ENCODE assay signal across 13 mouse cellular contexts in the genomic region with DNA sequence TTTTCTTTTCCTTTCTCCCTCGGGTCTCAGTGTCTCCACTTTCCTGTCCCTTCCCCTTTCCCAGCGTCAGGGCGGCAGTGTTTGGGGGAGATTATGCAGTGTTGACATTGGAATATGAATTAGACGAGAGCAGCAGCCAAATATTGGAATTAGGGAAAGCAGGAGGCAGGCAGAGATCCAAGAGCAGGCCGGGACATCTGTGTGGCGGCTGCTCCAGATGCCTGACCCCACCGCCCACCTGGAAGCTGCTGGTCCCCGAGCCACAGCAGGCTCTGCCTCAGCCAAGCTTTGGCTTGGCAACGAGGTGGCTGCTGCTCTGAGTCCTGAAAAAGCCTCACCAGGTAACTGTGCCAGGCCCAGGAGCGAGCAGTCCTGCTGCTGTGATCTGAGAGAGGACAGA. TPM values are rescaled to one million over a fixed set of nuclear protein-coding genes. Genes with fewer than 3 reads are reported as not detected.
A peak's percentile ranks its signal among the peaks of the same experiment; 100 is the strongest.
DNase-seq lines count a peak whose midpoint lies in the region; ATAC-seq and TF ChIP-seq lines count a peak whose summit lies in the region.
"Had no signal": no experiment of that assay in that cellular context is flagged by ENCODE, and none has a peak within 500 bp of the region (broad histone marks: within the 10 kb centered on the region; RNA-seq: fewer than 3 reads in every experiment).

No protein-coding gene starts in this region.

- peaks cover 21% of the 10 kb centered on the region for H3K27me3 ChIP-seq in embryonic facial prominence, embryonic 13.5 days
- peaks cover 45% of the 10 kb centered on the region for H3K27me3 ChIP-seq in embryonic facial prominence, embryonic 10.5 days (replicated peaks; ENCODE audit: low read depth, poor library complexity, severe bottlenecking)
- no peaks in the 10 kb centered on the region for H3K27me3 ChIP-seq in hindbrain, postnatal 0 days (ENCODE audit: insufficient read depth, low read length)
- H3K27me3 ChIP-seq in stomach, postnatal 0 days (ENCODE audit: control insufficient read depth, insufficient read depth, low read length), result no peaks in the 10 kb centered on the region
- H3K27me3 ChIP-seq: lung, embryonic 15.5 days had no signal

- no peak for ATAC-seq in embryonic facial prominence, embryonic 13.5 days (ENCODE audit: insufficient number of reproducible peaks, insufficient read depth, low FRiP score, low TSS enrichment, low read depth)
- no peak for ATAC-seq in hindbrain, postnatal 0 days
- no peak for ATAC-seq in stomach, postnatal 0 days (ENCODE audit: low FRiP score, low TSS enrichment)
- no peak for ATAC-seq in frontal cortex, adult (ENCODE audit: low TSS enrichment)

- no peak for DNase-seq in embryonic facial prominence, embryonic 10.5 days (ENCODE audit: low spot score)
- DNase-seq in kidney, postnatal 4 days, result peak; percentile 30 to 44
- DNase-seq in kidney, adult 11 months, result no peak
- DNase-seq in hindbrain, postnatal 0 days (ENCODE audit: low spot score), result peak; percentile 39
- no peak for DNase-seq in stomach, postnatal 0 days (ENCODE audit: low spot score)
- no peak for DNase-seq in thymus, adult 18-20 months
- DNase-seq: cerebellum, adult 9-11 months; spleen, adult 18-20 months had no signal

- no peak overlapping the region for H3K4me3 ChIP-seq in embryonic facial prominence, embryonic 13.5 days
- H3K4me3 ChIP-seq in embryonic facial prominence, embryonic 10.5 days, result no peak overlapping the region
- no peak overlapping the region for H3K4me3 ChIP-seq in hindbrain, postnatal 0 days (ENCODE audit: low read length)
- no peak overlapping the region for H3K4me3 ChIP-seq in stomach, postnatal 0 days (ENCODE audit: low read depth, low read length)
- H3K4me3 ChIP-seq: erythroblast, embryonic 14.5 days; lung, embryonic 15.5 days had no signal

- H3K9ac ChIP-seq in embryonic facial prominence, embryonic 13.5 days, result 0 out of 2 replicates have a peak overlapping the region, but pooled peaks have one; percentile 16
- no peak overlapping the region for H3K9ac ChIP-seq in hindbrain, postnatal 0 days (replicated peaks; ENCODE audit: low read length)
- 0 out of 2 replicates have a peak overlapping the region, but pooled peaks have one; percentile 4 for H3K9ac ChIP-seq in stomach, postnatal 0 days (ENCODE audit: low read length)
- H3K9ac ChIP-seq: lung, embryonic 15.5 days had no signal

- H3K9me3 ChIP-seq in embryonic facial prominence, embryonic 13.5 days, result no peaks in the 10 kb centered on the region
- no peaks in the 10 kb centered on the region for H3K9me3 ChIP-seq in embryonic facial prominence, embryonic 10.5 days
- H3K9me3 ChIP-seq in hindbrain, postnatal 0 days (ENCODE audit: low read length), result no peaks in the 10 kb centered on the region
- H3K9me3 ChIP-seq in stomach, postnatal 0 days (ENCODE audit: control insufficient read depth, low read length), result no peaks in the 10 kb centered on the region
- H3K9me3 ChIP-seq: lung, embryonic 15.5 days had no signal

- no peak for TF ChIP-seq CTCF in hindbrain, postnatal 0 days (IDR thresholded peaks at IDR 0.05; ENCODE audit: low read depth)
- no peak for TF ChIP-seq CTCF in stomach, postnatal 0 days (IDR thresholded peaks at IDR 0.05; ENCODE audit: low read depth)

- WGBS in embryonic facial prominence, embryonic 13.5 days, result 26% methylated on average over 10 of the region's 10 CpGs
- 37% methylated on average over 10 of the region's 10 CpGs for WGBS in embryonic facial prominence, embryonic 10.5 days
- WGBS in hindbrain, postnatal 0 days, result 22% methylated on average over 9 of the region's 10 CpGs
- WGBS in stomach, postnatal 0 days, result 9% methylated on average over 10 of the region's 10 CpGs

- peaks cover 14% of the 10 kb centered on the region for H3K4me1 ChIP-seq in embryonic facial prominence, embryonic 13.5 days
- H3K4me1 ChIP-seq in embryonic facial prominence, embryonic 10.5 days, result peaks cover 29% of the 10 kb centered on the region
- H3K4me1 ChIP-seq in hindbrain, postnatal 0 days (ENCODE audit: insufficient read depth, low read length), result peaks cover 13% of the 10 kb centered on the region
- no peaks in the 10 kb centered on the region; the same call in 1 of the 2 replicates for H3K4me1 ChIP-seq in stomach, postnatal 0 days (replicated peaks; ENCODE audit: control insufficient read depth, insufficient read depth)

- H3K27ac ChIP-seq in embryonic facial prominence, embryonic 13.5 days, result no peak overlapping the region
- H3K27ac ChIP-seq in embryonic facial prominence, embryonic 10.5 days (replicated peaks), result no peak overlapping the region
- 0 out of 2 replicates have a peak overlapping the region, but pooled peaks have one; percentile 11 for H3K27ac ChIP-seq in hindbrain, postnatal 0 days
- no peak overlapping the region for H3K27ac ChIP-seq in stomach, postnatal 0 days (replicated peaks)
- H3K27ac ChIP-seq: kidney, postnatal 0 days; lung, embryonic 15.5 days had no signal

- TF ChIP-seq EP300 in stomach, postnatal 0 days (optimal IDR thresholded peaks at IDR 0.05), result no peak

- H3K4me2 ChIP-seq in embryonic facial prominence, embryonic 13.5 days, result no peak overlapping the region
- H3K4me2 ChIP-seq in hindbrain, postnatal 0 days (ENCODE audit: low read depth, low read length), result no peak overlapping the region
- no peak overlapping the region for H3K4me2 ChIP-seq in stomach, postnatal 0 days (replicated peaks; ENCODE audit: low read depth)
- H3K4me2 ChIP-seq: lung, embryonic 15.5 days had no signal

- no peaks in the 10 kb centered on the region for H3K36me3 ChIP-seq in embryonic facial prominence, embryonic 13.5 days
- no peaks in the 10 kb centered on the region for H3K36me3 ChIP-seq in embryonic facial prominence, embryonic 10.5 days (replicated peaks)
- no peaks in the 10 kb centered on the region for H3K36me3 ChIP-seq in hindbrain, postnatal 0 days (ENCODE audit: insufficient read depth, low read length)
- H3K36me3 ChIP-seq in stomach, postnatal 0 days (ENCODE audit: control insufficient read depth, insufficient read depth, low read length), result no peaks in the 10 kb centered on the region
- H3K36me3 ChIP-seq: lung, embryonic 15.5 days had no signal

RNA-seq across cellular contexts. Expression of a gene that starts 36.3 kb away (rescaled TPM):
- 10.0 and 10.6 TPM in 2 replicates for polyA plus RNA-seq in embryonic facial prominence, embryonic 13.5 days (2015; fragmentation: Nextera tagmentation; extraction: Ambion mirVana)
- polyA plus RNA-seq in embryonic facial prominence, embryonic 10.5 days (2016; fragmentation: Nextera tagmentation; extraction: Ambion mirVana), result 12.6 and 13.5 TPM in 2 replicates
- total RNA-seq in hindbrain, postnatal 0 days (2014; rRNA removed), result 11.0 and 12.7 TPM in 2 replicates
- 12.7 and 16.4 TPM in 2 replicates for polyA plus RNA-seq in hindbrain, postnatal 0 days (2015; fragmentation: Nextera tagmentation; extraction: Ambion mirVana)
- polyA plus RNA-seq in stomach, postnatal 0 days (2015; fragmentation: Nextera tagmentation; extraction: Ambion mirVana), result 35.8 and 41.7 TPM in 2 replicates

Comparison
In these comparisons a context has a peak if more than half of its experiments do, and no peak if none do; other contexts are left out.
1. DNase-seq: peak in kidney, postnatal 4 days (2 of 2) and hindbrain, postnatal 0 days (single experiment); none in embryonic facial prominence, embryonic 10.5 days (single experiment), kidney, adult 11 months (single experiment), stomach, postnatal 0 days (single experiment) and thymus, adult 18-20 months (0 of 2).